Mouse (Mus musculus) thymus, postnatal 36 days (tissue): ENCODE measurements around the gene Slc2a8.

Experiments
- DNase-seq, 2 experiments: peaks; one replicate each; pipeline ENCODE4 v3.0.0; 2022; ENCODE audit warnings: mixed read lengths in 2 of 2

Slc2a8 gene

DNA sequence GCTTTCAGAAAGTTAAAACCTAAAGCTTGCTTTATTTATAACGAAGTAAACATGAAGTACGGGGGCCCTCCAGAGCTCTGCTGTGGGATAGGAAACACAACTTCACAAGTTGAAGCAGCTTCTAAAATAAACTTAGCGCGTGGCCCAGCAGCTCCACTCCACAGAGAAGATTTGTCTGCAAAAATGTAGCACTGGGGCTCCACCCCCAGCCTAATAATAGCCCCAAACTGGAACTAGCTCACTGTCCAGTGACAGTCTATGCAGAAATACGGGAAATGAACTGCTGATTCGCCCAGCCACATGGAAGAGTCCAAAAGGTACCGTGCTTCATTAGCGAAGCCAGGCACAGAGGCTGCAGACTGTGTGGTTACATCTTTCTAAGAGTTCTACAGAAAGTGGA is 12.6 kb downstream of the Slc2a8 start:
- DNase-seq, result no peak

- DNase-seq, result no peak
These were observed 13.8 kb downstream of the Slc2a8 start for GRCm38 (mm10) chr2:32968024-32968614.

DNA sequence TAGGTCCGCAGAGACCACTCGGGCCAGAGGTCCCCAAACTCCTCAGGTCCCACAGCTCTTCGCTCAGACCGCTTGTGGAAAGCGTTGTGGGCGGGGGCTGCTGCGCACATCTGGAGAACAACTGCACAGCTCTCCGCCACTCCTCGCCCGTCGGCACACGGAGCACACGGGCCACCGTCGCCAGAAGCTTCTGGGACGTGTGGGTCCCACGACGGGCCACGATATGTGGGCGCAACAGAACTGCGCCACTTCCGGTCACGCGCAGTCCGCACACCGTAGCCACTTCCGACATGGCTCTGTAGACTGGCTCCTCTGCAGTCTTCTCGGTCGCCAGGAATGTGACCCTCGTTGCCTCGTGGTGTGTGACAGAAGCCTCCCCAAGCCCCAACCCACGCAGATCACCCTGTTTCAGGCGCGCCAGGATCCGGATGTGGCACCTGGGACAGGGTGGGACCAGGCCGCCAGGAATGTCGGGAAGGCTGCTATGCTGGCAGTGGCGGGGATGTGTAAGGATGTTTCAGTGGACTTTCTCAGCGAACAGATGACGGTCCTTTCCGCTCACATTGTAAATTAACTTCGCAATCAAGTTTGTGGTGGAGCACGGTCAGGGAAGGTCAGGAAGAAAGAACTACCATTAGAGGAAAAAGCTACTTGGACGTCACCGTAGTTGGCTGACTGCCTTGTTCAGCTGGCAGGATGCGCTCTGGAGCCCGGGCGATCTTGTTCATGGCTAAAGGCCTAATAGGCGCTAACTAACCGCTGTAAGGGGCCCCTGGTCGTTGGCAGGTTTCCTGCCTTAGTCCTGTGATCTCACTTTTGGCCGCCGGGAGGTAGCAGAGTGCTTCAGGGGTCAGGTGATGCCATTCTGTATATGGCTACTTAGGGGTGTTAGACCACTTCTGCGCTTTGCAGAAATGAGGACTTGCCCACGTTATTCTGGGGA is 14.9 kb downstream of the Slc2a8 start:
- peak; percentile 76 for DNase-seq

GRCm38 (mm10) chr2:32966184-32966688 is 15.6 kb downstream of the Slc2a8 start:
- no peak for DNase-seq

DNA sequence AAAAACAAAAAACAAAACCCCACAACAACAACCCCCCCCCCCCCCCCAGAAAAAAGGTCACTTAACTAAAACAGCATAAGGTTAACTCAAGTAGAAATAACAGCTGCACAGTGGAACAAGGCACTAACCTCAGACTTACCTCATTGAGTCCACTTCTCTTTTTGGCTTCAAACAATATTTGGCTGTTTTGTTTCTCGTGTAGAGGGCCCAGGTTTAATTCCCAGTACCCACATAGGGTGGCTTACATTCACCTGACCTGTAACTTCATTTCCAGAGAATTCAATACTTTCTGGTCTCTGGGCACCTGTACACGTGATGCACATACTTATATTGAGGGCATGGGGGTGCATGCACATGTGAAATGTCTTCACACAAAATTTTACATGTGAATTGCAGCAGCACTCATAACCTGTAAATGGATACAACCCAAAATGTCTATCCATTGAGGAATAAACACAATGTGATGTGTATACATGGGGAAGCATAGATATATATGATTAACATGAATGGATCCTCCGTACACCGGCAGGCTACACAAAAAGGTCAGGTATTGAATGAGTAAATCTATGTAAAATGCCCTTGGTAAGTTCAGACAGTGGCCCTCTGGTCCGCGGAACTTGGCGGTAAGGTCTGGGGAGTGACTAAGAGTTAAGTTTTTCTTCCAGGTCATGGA is 16.2 kb downstream of the Slc2a8 start:
- DNase-seq, result no peak

DNA sequence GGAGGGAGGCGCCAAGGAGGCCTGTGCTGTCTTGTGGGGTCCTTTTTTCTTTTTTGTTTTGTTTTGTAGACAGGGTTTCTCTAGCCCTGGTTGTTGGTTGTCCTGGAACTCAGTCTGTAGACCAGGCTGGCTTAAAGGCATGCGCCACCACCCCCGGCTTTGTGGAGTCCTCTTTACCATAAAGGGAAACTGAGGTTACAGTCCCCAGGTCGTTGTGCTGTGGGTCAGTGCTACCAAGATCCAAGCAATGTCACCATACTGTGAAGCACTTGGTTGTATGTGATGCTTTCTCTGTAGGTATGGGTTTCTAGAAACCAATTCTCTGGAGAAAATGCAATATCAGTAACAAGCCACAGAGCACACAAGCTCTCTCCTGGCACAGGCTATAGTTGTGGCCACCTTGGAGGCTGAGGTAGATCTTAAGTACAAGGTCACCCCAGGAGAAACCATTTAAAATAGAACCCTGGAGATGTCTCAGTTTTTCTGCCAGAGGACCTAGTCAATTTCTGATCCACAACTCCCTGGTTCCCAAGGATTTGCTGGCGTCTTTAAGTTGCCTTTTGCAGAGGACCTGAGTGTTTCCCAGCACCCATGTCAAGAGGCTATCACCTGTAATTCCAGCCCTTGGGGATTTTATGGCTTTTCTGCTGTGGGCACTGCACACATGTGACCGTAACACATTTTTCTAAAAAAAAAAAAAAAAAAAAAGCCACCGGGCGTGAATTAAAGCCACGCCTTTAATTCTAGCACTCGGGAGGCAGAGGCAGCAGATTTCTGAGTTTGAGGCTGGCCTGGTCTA is 17.0 kb downstream of the Slc2a8 start:
- no peak for DNase-seq

DNA sequence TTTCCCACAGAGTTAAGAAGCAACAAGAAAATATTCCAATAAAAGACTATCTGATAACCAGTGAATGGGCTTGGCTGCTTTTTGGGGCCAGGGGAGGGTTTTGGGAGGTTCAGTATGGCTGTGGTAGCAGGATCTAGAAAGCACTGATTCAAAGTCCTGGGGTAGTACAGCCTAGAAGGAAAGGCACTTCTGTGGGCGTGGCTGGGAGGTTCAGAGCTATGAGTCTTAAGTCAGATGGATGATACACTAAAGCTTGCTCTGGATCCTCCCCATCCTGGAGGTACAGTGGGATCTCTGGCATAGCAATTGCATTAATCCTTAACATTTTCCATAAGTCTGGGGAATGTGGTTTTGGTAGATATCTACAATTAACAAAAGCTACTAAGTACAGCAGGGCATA is 17.9 kb downstream of the Slc2a8 start:
- DNase-seq, result no peak

DNA sequence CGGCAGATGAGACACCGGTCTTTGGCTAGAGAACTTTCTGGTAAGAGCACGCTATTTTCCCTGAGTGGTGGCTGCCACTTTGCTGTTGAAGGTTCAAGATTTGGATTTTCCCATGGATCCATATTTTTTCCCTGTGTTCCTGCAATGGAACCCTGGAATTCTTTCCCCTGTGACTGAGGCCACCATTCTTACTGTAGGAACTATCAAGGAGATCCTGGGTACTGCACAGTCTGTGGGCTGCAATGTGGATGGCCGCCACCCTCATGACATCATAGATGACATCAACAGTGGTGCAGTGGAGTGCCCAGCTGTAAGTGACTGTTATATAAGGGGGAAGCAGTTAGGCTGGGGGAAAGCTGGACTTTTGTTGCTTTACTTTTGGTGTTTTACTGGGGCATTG is 18.3 kb downstream of the Slc2a8 start:
- DNase-seq, result no peak

DNA sequence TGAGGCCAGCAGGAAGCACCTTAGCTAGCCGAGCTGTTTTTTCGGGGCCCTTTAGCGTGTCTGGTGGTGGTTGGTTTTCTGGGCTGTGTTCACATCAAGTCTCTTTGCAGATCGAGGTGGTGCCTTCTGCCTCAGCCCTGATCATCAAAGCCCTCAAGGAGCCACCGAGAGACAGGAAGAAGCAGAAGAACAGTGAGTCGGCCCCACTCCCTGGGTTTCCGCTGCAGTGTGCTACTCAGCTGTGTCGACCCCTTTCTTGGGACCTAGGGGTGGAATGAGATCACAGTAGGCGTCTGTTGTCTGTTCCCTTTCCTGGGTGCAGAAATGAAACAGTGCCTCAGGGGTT is 19.0 kb downstream of the Slc2a8 start:
- peak; percentile 68 to 84 for DNase-seq

DNA sequence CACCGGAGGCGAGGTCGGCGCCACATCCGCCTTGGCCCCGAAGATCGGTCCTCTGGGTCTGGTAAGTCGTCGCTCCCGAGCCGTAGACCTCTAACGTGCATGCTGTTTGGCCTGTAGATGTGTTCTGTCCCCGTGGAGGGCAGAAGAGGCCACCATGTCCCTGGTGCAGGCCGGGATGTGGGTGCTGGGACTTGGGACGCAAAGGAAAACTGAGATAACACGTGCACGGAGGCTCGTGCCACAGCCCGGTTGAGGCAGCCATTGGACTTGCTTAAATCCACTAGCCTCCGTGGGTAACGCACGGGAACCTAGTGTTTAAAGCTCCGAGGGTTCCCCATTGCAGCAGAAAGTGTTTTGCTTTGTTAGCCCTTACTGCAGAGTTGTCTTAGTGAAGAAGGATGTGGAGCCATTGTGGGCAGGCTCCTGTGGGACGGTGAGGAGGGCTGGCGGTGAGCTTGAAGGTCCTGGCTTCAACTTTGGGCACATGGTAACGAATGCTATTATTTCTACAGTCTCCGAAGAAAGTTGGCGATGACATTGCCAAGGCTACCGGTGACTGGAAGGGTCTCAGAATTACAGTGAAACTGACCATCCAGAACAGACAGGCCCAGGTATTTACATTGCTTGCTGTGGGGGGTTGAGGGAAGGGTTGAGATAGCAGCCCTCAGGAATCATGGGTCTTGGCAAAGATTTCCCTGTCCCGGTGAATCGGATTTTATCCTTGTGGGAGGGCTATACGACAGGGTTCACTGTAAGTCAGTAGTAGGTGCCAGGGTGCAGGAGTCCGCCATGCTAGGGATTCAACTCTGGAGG is 19.6 kb downstream of the Slc2a8 start:
- DNase-seq, result no peak

DNA sequence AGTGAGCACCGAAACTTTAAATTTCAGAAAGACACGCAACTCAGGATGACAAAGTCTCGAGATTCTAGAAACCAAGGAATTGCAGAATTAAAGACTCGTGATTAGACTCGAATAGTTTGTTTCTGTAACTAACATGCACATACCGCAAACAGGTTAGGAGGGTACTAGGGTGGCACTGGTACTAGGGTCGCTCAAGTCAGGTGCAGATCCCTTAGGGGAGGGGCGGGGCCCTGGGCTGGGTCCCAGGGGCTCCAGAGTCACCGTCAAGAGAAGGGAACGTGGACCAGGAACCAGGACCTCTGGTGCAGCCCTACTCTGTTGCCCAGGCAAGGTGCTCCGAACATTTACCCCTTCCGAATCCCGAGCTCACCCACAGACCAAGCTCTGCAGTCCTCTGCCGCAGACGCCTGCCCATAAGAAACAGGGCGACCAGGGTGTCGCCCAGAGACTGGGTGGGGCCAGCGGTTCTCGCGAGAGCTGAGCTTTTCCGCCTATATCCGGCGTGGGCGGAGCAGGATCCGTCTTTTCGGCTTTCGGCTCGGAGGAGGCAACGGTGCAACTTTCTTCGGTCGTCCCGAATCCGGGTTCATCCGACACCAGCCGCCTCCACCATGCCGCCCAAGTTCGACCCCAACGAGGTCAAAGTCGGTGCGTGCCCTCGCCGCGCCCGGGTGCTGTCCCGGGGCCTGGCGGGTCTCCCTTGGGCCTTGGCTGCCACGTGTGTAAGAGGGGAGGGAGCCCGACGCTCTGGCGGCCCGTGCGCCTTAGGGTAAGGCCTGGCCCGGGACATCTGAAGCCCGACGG is 20.5 kb downstream of the Slc2a8 start, which contains the start of the genes Rpl12 and Lrsam1:
Gene Rpl12 (plus strand): TSS at position 368 of the 804 bp plus-strand sequence.
Gene Lrsam1 (minus strand): TSS at position 423 of the 804 bp plus-strand sequence.
- DNase-seq, result peak; percentile 96

DNA sequence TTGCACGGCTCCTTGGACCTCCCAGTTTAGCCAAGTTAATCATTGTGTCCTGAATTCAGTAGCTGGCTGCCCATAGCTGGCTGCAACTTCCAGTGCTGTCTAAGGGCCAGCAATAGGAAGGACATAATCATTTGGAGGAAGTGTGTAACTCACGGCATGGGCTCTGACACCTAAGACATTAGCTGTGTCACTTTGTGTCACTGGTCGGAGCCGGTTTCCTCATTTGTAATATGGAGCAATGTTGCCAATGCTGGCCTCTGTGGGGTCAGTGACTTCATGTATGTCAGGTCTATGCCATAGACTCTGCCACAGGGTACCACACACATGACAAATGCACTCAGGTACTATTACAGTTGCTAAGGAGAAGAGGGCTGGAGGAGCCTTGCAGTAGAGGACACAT is 21.6 kb downstream of the Slc2a8 start:
- DNase-seq, result no peak

- peak in 1 of 2 experiments; percentile 15 for DNase-seq
These were observed 24.5 kb downstream of the Slc2a8 start for GRCm38 (mm10) chr2:32957344-32957743.

GRCm38 (mm10) chr2:32954581-32954980 is 27.3 kb downstream of the Slc2a8 start:
- no peak for DNase-seq

GRCm38 (mm10) chr2:32947454-32947853 is 34.4 kb downstream of the Slc2a8 start:
- DNase-seq, result no peak

DNA sequence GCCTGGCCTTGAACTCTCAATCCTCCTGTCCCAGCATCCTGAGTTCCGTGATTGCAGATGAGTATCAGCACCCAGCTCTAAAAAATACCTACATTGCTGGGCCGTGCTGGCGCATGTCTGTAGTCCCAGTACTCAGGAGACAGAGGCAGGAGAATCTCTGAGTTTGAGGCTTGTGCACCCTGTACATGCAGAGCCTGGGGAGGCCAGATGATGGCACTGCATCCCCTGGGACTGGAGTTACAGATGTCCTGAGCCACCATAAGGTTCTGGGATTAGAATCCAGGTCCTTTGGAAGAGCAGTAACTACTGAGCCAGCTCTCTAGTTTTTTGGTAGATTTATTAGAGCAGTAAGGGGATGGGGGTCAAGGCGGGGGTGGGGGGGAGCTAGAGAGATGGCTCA is 41.4 kb downstream of the Slc2a8 start:
- DNase-seq, result no peak

DNA sequence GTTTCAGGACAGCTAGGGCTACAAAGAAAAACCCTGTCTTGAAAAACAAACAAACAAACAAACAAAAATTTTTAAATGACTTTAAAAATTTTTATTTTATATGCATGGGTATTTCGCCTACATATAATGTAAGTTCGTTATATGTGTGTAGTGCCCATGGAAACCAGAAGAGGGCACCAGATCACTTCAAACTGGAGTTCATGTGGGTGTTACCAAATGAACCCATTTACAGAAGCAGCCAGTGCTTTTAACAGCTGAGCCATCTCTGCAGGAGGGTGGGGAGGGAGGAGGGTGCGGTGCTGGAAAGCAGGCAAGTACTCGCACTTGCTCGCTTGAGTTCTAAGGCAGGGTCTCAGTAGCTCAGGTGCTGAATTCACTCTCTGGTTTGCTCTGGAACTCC is 42.5 kb downstream of the Slc2a8 start:
- peak in 1 of 2 experiments; percentile 40 for DNase-seq

DNA sequence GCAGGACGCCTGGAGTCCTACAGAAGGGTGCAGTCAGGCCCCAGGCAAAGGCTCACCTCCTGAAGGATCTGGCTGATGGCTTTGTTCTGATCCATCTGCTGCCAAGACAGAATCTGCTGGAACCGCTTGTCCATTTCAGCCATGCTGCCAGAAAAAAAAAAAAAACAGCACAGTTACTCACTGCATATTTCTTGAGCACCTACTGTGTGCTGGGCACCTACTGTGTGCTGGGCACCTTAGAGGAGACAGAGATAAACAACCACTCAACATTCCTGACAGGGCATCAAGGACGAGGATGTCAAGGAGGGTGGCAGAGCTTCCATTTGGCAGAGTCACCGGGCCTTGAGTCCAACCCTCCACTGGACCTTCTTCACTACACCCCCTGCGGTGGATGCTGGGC is 43.1 kb downstream of the Slc2a8 start:
- no peak for DNase-seq

DNA sequence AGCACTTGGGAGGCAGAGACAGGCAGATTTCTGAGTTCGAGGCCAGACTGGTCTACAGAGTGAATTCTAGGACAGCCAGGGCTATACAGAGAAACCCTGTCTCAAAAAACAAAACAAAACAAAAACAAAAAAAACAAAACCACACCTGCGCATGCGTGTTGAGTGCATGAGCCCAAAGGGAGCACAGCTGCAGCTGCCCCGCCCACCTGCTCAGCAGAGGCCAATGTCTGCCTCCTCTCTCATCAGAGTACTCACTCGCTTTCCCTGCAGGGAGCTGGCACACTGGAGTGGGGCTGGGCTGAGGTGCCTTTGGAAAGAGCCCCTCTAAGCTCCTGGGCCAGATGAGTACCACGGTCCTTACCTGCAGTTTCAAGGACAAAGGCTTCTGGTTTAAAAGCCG is 50.2 kb downstream of the Slc2a8 start:
- peak; percentile 76 to 87 for DNase-seq

DNA sequence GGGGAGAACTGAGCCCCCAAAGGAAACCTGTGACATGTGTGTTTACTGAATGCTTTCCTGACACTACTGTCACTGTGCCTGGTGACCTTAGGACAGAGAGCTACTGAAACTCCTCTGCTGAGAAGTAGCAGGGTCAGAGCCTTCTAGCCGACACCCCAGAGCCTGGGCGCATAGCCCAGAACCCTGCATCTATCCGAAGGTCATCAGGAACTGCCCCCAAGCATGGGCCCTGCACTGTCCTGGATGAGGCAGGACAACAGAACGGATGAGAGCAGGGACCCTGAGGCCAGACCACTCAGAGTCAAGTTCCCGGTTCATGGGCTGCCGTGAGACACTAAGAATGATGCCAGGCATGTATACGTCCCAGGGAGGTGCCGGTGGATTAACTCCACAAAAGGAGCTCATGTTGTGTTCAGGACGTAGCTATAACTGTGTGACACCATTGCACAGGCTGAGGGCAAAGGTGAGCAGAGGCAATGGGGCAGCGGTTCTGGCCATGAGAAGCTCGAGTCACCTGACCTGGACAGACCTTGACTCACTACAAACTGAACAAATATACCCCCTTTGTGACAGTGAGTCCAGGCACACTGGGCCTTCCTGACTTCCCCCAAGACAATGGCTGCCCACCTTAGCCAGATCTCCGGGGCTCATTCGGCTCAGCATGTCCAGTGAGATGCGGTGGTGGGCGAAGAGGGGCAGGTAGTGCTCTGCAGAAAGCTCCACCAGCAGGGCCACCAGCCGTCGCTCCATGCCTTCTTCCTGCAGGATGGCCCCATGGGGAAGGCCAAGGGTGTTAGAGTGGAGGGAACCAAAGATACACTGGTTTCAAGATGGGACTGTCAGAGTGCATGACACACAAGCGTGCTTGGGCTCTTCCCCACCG is 52.7 kb downstream of the Slc2a8 start:
- DNase-seq, result no peak
